Mouse (Mus musculus) midbrain, embryonic 12.5 days (tissue): ENCODE results near the gene Cblb. TPM values are rescaled to one million over a fixed set of nuclear protein-coding genes. Genes with fewer than 3 reads are reported as not detected.
A peak's percentile ranks its signal among the peaks of the same experiment; 100 is the strongest.

Experiments
- ATAC-seq: fragments of 200-750 bp; cut with Nextera tagmentation; 2 replicates; pipeline ENCODE4 v1.8.0; 2017; ENCODE audit warnings: low read depth, moderate TSS enrichment, moderate library complexity; ENCODE audit not compliant: low FRiP score
- H3K27ac ChIP-seq: fragments of 300-500 bp; sonication (generic); replicated peaks from 2 replicates; pipeline ENCODE4 v1.5.1; 2016; ENCODE audit warnings: mild to moderate bottlenecking
- H3K27me3 ChIP-seq: fragments of 300-500 bp; sonication (generic); 2 replicates; pipeline ENCODE4 v1.6.1; 2016; ENCODE audit warnings: mild to moderate bottlenecking
- H3K36me3 ChIP-seq: fragments of 300-500 bp; sonication (generic); 2 replicates; pipeline ENCODE4 v1.6.1; 2016
- H3K4me1 ChIP-seq: fragments of 300-500 bp; sonication (generic); 2 replicates; pipeline ENCODE4 v1.6.1; 2016
- H3K4me2 ChIP-seq: fragments of 300-500 bp; sonication (generic); replicated peaks from 2 replicates; pipeline ENCODE4 v1.6.1; 2016; ENCODE audit warnings: mild to moderate bottlenecking, moderate library complexity
- H3K4me3 ChIP-seq: fragments of 300-500 bp; sonication (generic); 2 replicates; pipeline ENCODE4 v1.5.1; 2016; ENCODE audit warnings: mild to moderate bottlenecking
- H3K9ac ChIP-seq: fragments of 300-500 bp; sonication (generic); replicated peaks from 2 replicates; pipeline ENCODE4 v1.6.1; 2016; ENCODE audit warnings: mild to moderate bottlenecking, moderate library complexity
- H3K9me3 ChIP-seq: fragments of 300-500 bp; sonication (generic); 2 replicates; pipeline ENCODE4 v1.6.1; 2016; ENCODE audit warnings: mild to moderate bottlenecking
- WGBS: fragments of 180-500 bp; shearing (Covaris S2); methylation state at CpG from one replicate; pipeline ENCODE4 v1.1.7; 2016; 5-methylcytosine and 5-hydroxymethylcytosine counted together
- polyA plus RNA-seq: library from polyadenylated mRNA; unstranded; fragments of >200 nt; fragmentation: Nextera tagmentation; extraction: Ambion mirVana; gene quantifications from 2 replicates; pipeline ENCODE4 v1.2.1, GENCODE M21; 2016

Cblb gene
- polyA plus RNA-seq, 1 experiment from 2014 or later: 39.0 TPM

DNA sequence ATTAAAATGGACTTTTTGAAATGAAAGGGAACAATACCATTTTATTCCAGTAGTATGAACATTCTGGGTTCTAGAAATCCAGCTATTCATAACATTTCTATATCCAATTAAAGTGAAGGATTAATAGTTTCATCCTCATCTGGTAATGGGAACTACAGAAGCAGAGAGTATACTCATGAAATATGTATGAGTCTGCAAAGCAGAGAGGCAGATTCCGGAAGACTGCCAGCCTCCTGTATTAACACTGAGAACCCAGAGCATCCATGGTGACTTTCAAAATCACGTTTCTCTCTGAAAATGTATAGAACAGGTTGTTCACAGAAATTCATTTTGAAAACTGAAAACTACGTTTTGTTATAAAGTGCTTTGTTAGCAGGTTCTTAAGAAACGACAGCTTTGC, 83.4 kb downstream of the Cblb start:
- Histone ChIP-seq H3K9me3 (no peaks in the 10 kb centered on the region), H3K4me3 (no peak overlapping the region), H3K36me3 (peaks cover 6% of the 10 kb centered on the region; the same call in 1 of the 2 replicates), H3K27ac (no peak overlapping the region), H3K4me1 (peaks cover 9% of the 10 kb centered on the region), H3K27me3 (no peaks in the 10 kb centered on the region), H3K9ac (no peak overlapping the region), H3K4me2 (no peak overlapping the region)
- ATAC-seq: peak; percentile 55; the same call in 1 of the 2 replicates
- 50% methylated on average over 4 of the region's 4 CpGs for WGBS

GRCm38 (mm10) chr16:52119003-52119402, 88.0 kb downstream of the Cblb start:
- Histone ChIP-seq H3K4me1 (peaks cover 17% of the 10 kb centered on the region), H3K27ac (no peak overlapping the region), H3K36me3 (no peaks in the 10 kb centered on the region; the same call in 1 of the 2 replicates), H3K4me2 (no peak overlapping the region), H3K9ac (no peak overlapping the region), H3K9me3 (no peaks in the 10 kb centered on the region), H3K27me3 (no peaks in the 10 kb centered on the region), H3K4me3 (no peak overlapping the region)
- no peak for ATAC-seq
- WGBS: 51% methylated on average over 4 of the region's 4 CpGs

- no peak overlapping the region for H3K27ac ChIP-seq
Measured at GRCm38 (mm10) chr16:52124974-52125373, 93.9 kb downstream of the Cblb start.

GRCm38 (mm10) chr16:52125896-52126295, 94.9 kb downstream of the Cblb start:
- no peaks in the 10 kb centered on the region; the same call in 1 of the 2 replicates for H3K36me3 ChIP-seq
- no peaks in the 10 kb centered on the region for H3K9me3 ChIP-seq
- ATAC-seq: no peak
- no peak overlapping the region for H3K4me3 ChIP-seq
- no peak overlapping the region for H3K9ac ChIP-seq
- H3K4me1 ChIP-seq: peaks cover under 1% of the 10 kb centered on the region; the same call in 1 of the 2 replicates
- 87% methylated on average over 4 of the region's 4 CpGs for WGBS
- no peak overlapping the region for H3K4me2 ChIP-seq
- H3K27ac ChIP-seq: no peak overlapping the region
- no peaks in the 10 kb centered on the region for H3K27me3 ChIP-seq

More at GRCm38 (mm10) chr16:52124974-52125373, 93.9 kb downstream of the Cblb start:
- H3K9me3 ChIP-seq: no peaks in the 10 kb centered on the region
- no peak for ATAC-seq
- no peak overlapping the region for H3K4me2 ChIP-seq
- H3K4me3 ChIP-seq: no peak overlapping the region
- H3K27me3 ChIP-seq: no peaks in the 10 kb centered on the region
- no peak overlapping the region for H3K9ac ChIP-seq
- peaks cover 8% of the 10 kb centered on the region; the same call in 1 of the 2 replicates for H3K4me1 ChIP-seq
- no peaks in the 10 kb centered on the region; the same call in 1 of the 2 replicates for H3K36me3 ChIP-seq

- H3K36me3 ChIP-seq: no peaks in the 10 kb centered on the region
- H3K4me2 ChIP-seq: no peak overlapping the region
- H3K27me3 ChIP-seq: no peaks in the 10 kb centered on the region
- no peak overlapping the region for H3K27ac ChIP-seq
- 95% methylated on average over 5 of the region's 5 CpGs for WGBS
- H3K9ac ChIP-seq: no peak overlapping the region
- H3K4me3 ChIP-seq: no peak overlapping the region
- no peak for ATAC-seq
- no peaks in the 10 kb centered on the region for H3K9me3 ChIP-seq
- 0 out of 2 replicates have a peak, but pooled peaks cover 3% of the 10 kb centered on the region for H3K4me1 ChIP-seq
Measured at GRCm38 (mm10) chr16:52129357-52129905, 98.4 kb downstream of the Cblb start.

DNA sequence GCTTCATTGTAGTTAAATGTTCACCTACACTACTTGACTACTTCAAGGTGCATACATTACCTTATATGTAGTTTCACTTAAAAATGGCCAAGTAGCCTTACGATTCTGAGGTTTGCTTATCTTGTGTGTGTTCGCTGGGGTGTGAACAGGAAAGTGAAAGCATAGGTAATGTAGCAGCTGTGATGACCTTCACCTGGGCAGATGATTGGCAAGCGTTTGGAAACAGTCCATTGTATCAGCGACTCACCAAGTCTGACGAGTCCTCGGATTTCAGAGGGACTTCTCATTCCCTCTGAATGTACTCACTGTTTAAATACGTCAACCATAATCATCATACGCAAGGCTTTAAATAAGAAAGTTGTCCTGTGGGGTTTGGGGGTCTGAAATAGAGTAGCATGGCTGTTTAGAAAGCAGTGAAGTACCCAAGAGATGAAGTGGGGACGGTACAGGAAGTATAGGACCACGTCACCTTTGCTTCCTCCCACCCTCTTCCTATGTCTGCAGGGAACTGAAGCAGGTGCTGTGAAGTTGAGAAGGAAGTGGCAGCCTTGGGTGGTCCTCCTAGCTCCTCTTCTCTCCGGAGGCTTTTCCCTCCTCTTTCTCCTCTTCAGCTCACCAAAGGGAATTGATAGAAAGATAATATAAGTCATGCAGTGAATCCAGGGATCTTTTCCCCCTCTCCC, 101.9 kb downstream of the Cblb start:
- 90% methylated on average over 11 of the region's 11 CpGs for WGBS
- Histone ChIP-seq H3K9ac (no peak overlapping the region), H3K9me3 (no peaks in the 10 kb centered on the region), H3K4me1 (0 out of 2 replicates have a peak, but pooled peaks cover 3% of the 10 kb centered on the region), H3K36me3 (peaks cover 13% of the 10 kb centered on the region), H3K4me2 (no peak overlapping the region), H3K4me3 (no peak overlapping the region), H3K27ac (no peak overlapping the region), H3K27me3 (no peaks in the 10 kb centered on the region)
- no peak for ATAC-seq

GRCm38 (mm10) chr16:52134631-52135227, 103.7 kb downstream of the Cblb start:
- no peak overlapping the region for H3K4me3 ChIP-seq
- no peaks in the 10 kb centered on the region for H3K9me3 ChIP-seq
- no peaks in the 10 kb centered on the region for H3K27me3 ChIP-seq
- peaks cover 13% of the 10 kb centered on the region for H3K36me3 ChIP-seq
- 0 out of 2 replicates have a peak, but pooled peaks cover 3% of the 10 kb centered on the region for H3K4me1 ChIP-seq
- no peak; the same call in 1 of the 2 replicates for ATAC-seq
- H3K4me2 ChIP-seq: no peak overlapping the region
- no peak overlapping the region for H3K27ac ChIP-seq
- WGBS: 80% methylated on average over 11 of the region's 11 CpGs
- H3K9ac ChIP-seq: no peak overlapping the region

- no peaks in the 10 kb centered on the region for H3K9me3 ChIP-seq
- H3K4me3 ChIP-seq: no peak overlapping the region
- H3K9ac ChIP-seq: no peak overlapping the region
- 0 out of 2 replicates have a peak, but pooled peaks cover 3% of the 10 kb centered on the region for H3K4me1 ChIP-seq
- 89% methylated on average over 9 of the region's 9 CpGs for WGBS
- no peak overlapping the region for H3K27ac ChIP-seq
- H3K4me2 ChIP-seq: no peak overlapping the region
- H3K36me3 ChIP-seq: peaks cover 13% of the 10 kb centered on the region
- H3K27me3 ChIP-seq: no peaks in the 10 kb centered on the region
- ATAC-seq: no peak
Measured at GRCm38 (mm10) chr16:52135689-52136390, 104.8 kb downstream of the Cblb start.

DNA sequence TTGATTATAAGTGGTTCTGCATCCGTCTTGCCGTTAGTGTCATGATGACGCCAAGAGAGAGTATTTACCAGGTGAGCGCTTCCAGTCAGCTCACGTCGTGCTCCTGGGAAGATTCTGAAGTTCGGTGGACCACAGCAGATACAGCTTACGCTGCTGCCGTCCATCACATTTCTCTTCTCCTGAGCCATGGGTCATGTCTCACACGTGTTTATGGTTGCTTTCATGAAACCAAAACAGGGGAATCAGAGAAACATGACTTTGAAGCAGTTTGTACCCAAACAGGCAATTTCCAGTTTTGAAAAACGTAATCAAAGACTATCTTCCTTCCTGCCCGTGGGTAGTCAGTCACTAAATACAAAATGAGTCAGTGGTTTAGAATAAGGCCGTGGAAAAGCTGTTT, 112.1 kb downstream of the Cblb start:
- 95% methylated on average over 13 of the region's 13 CpGs for WGBS
- ATAC-seq: no peak
- peaks cover 26% of the 10 kb centered on the region for H3K36me3 ChIP-seq
- no peak overlapping the region for H3K27ac ChIP-seq
- H3K9ac ChIP-seq: no peak overlapping the region
- no peaks in the 10 kb centered on the region; the same call in 1 of the 2 replicates for H3K4me1 ChIP-seq
- no peaks in the 10 kb centered on the region for H3K9me3 ChIP-seq
- H3K4me2 ChIP-seq: no peak overlapping the region
- no peak overlapping the region for H3K4me3 ChIP-seq
- no peaks in the 10 kb centered on the region for H3K27me3 ChIP-seq

- WGBS: 91% methylated on average over 3 of the region's 3 CpGs
- ATAC-seq: no peak
- H3K27me3 ChIP-seq: no peaks in the 10 kb centered on the region
- no peak overlapping the region for H3K4me3 ChIP-seq
- H3K4me2 ChIP-seq: no peak overlapping the region
- no peaks in the 10 kb centered on the region; the same call in 1 of the 2 replicates for H3K4me1 ChIP-seq
- no peak overlapping the region for H3K9ac ChIP-seq
- H3K27ac ChIP-seq: no peak overlapping the region
- no peaks in the 10 kb centered on the region for H3K9me3 ChIP-seq
- peaks cover 31% of the 10 kb centered on the region for H3K36me3 ChIP-seq
Measured at GRCm38 (mm10) chr16:52143818-52144217, 112.8 kb downstream of the Cblb start.

DNA sequence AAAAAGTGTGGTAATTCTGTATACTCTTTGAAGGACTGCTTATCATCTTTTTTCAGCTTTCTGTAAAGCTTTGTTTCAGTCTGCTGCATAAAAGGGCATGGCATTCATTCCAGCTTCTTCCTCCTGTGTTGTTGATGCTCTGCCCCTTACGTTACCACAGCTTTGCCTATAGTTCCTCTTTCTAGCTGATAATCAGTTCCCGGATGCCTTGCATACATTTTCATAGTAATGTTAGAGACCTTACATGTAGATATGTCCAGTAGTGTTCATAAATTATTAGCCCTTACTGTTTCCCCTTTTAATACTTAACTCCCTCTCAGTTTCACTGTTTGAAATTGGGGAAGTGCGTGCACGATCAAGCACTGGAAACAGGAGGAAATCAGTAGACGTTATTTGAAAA, 113.8 kb downstream of the Cblb start:
- Histone ChIP-seq H3K36me3 (peaks cover 31% of the 10 kb centered on the region), H3K4me1 (no peaks in the 10 kb centered on the region; the same call in 1 of the 2 replicates), H3K4me2 (no peak overlapping the region), H3K9me3 (no peaks in the 10 kb centered on the region), H3K9ac (no peak overlapping the region), H3K27ac (no peak overlapping the region), H3K4me3 (no peak overlapping the region), H3K27me3 (no peaks in the 10 kb centered on the region)
- 89% methylated on average over 5 of the region's 5 CpGs for WGBS
- ATAC-seq: no peak

DNA sequence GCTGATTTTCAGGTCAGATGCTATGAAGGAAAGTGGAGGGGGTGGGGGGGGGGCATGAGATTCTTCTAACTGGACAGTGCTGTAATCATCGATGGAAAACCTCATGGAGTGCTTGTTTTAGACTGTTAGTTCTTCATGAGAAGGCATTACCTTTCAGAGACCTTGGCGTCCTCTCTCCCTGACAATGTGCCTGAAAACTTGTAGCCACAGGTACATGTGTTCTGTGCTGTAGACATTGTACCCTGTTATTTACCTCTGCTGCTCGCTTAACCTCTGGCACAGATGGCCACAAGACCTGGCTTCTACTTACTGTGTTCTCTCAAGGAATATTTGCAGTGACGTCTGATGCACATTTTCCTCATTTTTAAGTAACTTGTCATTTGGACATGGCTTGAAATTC, 114.5 kb downstream of the Cblb start:
- H3K9me3 ChIP-seq: no peaks in the 10 kb centered on the region
- H3K36me3 ChIP-seq: peaks cover 31% of the 10 kb centered on the region
- H3K4me1 ChIP-seq: no peaks in the 10 kb centered on the region; the same call in 1 of the 2 replicates
- H3K4me2 ChIP-seq: no peak overlapping the region
- H3K27ac ChIP-seq: no peak overlapping the region
- H3K4me3 ChIP-seq: no peak overlapping the region
- H3K27me3 ChIP-seq: no peaks in the 10 kb centered on the region
- WGBS: 92% methylated on average over 4 of the region's 4 CpGs
- no peak for ATAC-seq
- H3K9ac ChIP-seq: no peak overlapping the region
